Mouse (Mus musculus) stomach, postnatal 0 days (tissue): ENCODE measurements around the gene Gm21969.

ENCODE experiments used
- CTCF ChIP-seq: IDR thresholded peaks from 2 replicates; pipeline ENCODE4 v1.5.1; 2016; ENCODE audit warnings: antibody characterized with exemption, low read depth, mild to moderate bottlenecking, moderate library complexity
- EP300 ChIP-seq: optimal IDR thresholded peaks from 2 replicates; pipeline ENCODE3; 2016; ENCODE audit warnings: antibody characterized with exemption

- TF ChIP-seq CTCF (peak; percentile 18), EP300 (no peak)
Observed at GRCm38 (mm10) chr4:139614524-139615260, 11.7 kb downstream of the Gm21969 start.
